Mouse (Mus musculus): Measurements from ENCODE around the gene Fos.

Gene Fos

GRCm38 (mm10) chr12:85461913-85462663 is 11.6 kb upstream of the Fos start:
- no peak for DNase-seq (ENCODE audit: extremely low spot score)

- no peak for DNase-seq (ENCODE audit: extremely low spot score)
Measured at GRCm38 (mm10) chr12:85462802-85463201, 10.9 kb upstream of the Fos start.

GRCm38 (mm10) chr12:85464431-85464830 is 9.3 kb upstream of the Fos start:
- no peak for DNase-seq (ENCODE audit: extremely low spot score)

- DNase-seq (ENCODE audit: extremely low spot score) = no peak
Measured at GRCm38 (mm10) chr12:85464902-85465301, 8.8 kb upstream of the Fos start.

GRCm38 (mm10) chr12:85467854-85468253 is 5.8 kb upstream of the Fos start:
- DNase-seq (ENCODE audit: extremely low spot score) = no peak

- DNase-seq (ENCODE audit: extremely low spot score) = no peak
Measured at GRCm38 (mm10) chr12:85468666-85469065, 5.0 kb upstream of the Fos start.

GRCm38 (mm10) chr12:85471920-85472655 is 1.6 kb upstream of the Fos start:
- DNase-seq (ENCODE audit: extremely low spot score) = peak; percentile 76

GRCm38 (mm10) chr12:85472656-85473410 is 857 bp upstream of the Fos start:
- no peak for DNase-seq (ENCODE audit: extremely low spot score)

- DNase-seq (ENCODE audit: extremely low spot score) = no peak
Measured at GRCm38 (mm10) chr12:85474298-85475231, 875 bp downstream of the Fos start.

GRCm38 (mm10) chr12:85475232-85475919 is 1.7 kb downstream of the Fos start:
- DNase-seq (ENCODE audit: extremely low spot score) = no peak

- DNase-seq (ENCODE audit: extremely low spot score) = no peak
Measured at GRCm38 (mm10) chr12:85475920-85476828, 2.5 kb downstream of the Fos start.

GRCm38 (mm10) chr12:85477219-85477618 is 3.5 kb downstream of the Fos start:
- DNase-seq (ENCODE audit: extremely low spot score) = no peak

GRCm38 (mm10) chr12:85477804-85478203 is 4.1 kb downstream of the Fos start:
- DNase-seq (ENCODE audit: extremely low spot score) = no peak

GRCm38 (mm10) chr12:85478696-85479095 is 5.0 kb downstream of the Fos start:
- no peak for DNase-seq (ENCODE audit: extremely low spot score)

- no peak for DNase-seq (ENCODE audit: extremely low spot score)
Measured at GRCm38 (mm10) chr12:85479190-85479589, 5.5 kb downstream of the Fos start.

GRCm38 (mm10) chr12:85483155-85483554 is 9.5 kb downstream of the Fos start:
- DNase-seq (ENCODE audit: extremely low spot score) = no peak

- no peak for DNase-seq (ENCODE audit: extremely low spot score)
Measured at GRCm38 (mm10) chr12:85484655-85485054, 11.0 kb downstream of the Fos start.

GRCm38 (mm10) chr12:85485890-85486765 is 12.4 kb downstream of the Fos start:
- DNase-seq (ENCODE audit: extremely low spot score) = peak; percentile 99

- no peak for DNase-seq (ENCODE audit: extremely low spot score)
Measured at GRCm38 (mm10) chr12:85486766-85487069, 13.0 kb downstream of the Fos start.
